Mouse (Mus musculus): Measurements from ENCODE around the gene Kbtbd3. TPM values are rescaled to one million over a fixed set of nuclear protein-coding genes. Genes with fewer than 3 reads are reported as not detected.

The Kbtbd3 gene
- 3.9 and 4.4 TPM in 2 replicates for polyA plus RNA-seq (2014; fragmentation: Nextera tagmentation; extraction: Ambion mirVana)

DNA sequence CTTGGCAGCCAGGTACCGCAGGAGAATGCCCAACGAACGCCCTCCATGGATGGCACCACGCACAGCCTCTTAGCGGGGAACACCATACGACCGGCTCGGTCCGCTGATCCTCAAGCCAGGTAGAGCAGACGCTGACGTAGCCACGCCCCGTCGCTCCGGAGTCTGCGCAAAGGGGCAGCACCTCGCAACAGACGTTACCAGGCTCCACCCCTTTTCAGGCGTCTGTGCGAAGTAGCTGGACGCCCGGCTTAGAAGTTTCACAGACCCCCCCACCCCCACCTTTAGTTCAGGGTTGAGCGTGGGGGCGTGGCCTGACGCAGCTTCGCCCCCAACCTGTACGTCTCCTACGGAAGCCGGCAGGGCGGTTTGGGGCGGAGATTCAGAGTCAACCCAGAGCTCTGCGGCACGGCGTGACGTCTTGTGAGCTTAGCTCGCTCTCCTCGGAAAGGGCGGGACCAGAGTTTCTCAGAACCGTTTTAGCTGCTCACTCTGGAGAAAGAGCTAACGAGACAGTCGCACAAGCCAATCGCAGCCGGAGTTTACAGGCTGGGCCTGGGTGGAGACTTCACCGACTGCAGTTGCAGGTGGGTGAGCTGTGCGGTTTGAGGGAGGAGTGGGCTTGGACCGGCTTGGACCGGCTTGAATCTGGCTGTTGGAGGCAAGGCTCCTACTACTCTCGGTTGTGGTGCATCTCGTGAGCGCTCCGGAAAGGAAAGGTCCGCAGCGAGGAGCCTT is at the start of gene Kbtbd3, which contains the start of gene Aasdhppt:
Gene Kbtbd3, plus strand, starts transcription at position 483 of the 735 bp plus-strand sequence.
Gene Aasdhppt, minus strand, starts transcription at position 121 of the 735 bp plus-strand sequence.
- no peaks in the 10 kb centered on the region for H3K27me3 ChIP-seq (replicated peaks; ENCODE audit: control insufficient read depth, insufficient read depth, low read length)
- peaks cover 5% of the 10 kb centered on the region; the same call in 1 of the 2 replicates for H3K4me1 ChIP-seq (replicated peaks; ENCODE audit: control insufficient read depth, insufficient read depth, low read length)
- ATAC-seq (replicated peaks; ENCODE audit: low FRiP score), result peak; percentile 96
- no peaks in the 10 kb centered on the region for H3K9me3 ChIP-seq (ENCODE audit: control insufficient read depth, low read length)
- H3K9ac ChIP-seq (ENCODE audit: low read depth, low read length), result peak within 1 kb of the TSS; percentile 82
- H3K36me3 ChIP-seq (ENCODE audit: control insufficient read depth, insufficient read depth, low read length), result no peaks in the 10 kb centered on the region
- peak within 1 kb of the TSS; percentile 81 for H3K4me2 ChIP-seq
- H3K4me3 ChIP-seq (ENCODE audit: low read depth, low read length), result peak within 1 kb of the TSS; percentile 76
- under 1% methylated on average over 53 of the region's 53 CpGs for WGBS
- peak within 1 kb of the TSS; percentile 92 for H3K27ac ChIP-seq (ENCODE audit: low read depth, low read length)
- peak; percentile 95 for DNase-seq (ENCODE audit: low spot score)

DNA sequence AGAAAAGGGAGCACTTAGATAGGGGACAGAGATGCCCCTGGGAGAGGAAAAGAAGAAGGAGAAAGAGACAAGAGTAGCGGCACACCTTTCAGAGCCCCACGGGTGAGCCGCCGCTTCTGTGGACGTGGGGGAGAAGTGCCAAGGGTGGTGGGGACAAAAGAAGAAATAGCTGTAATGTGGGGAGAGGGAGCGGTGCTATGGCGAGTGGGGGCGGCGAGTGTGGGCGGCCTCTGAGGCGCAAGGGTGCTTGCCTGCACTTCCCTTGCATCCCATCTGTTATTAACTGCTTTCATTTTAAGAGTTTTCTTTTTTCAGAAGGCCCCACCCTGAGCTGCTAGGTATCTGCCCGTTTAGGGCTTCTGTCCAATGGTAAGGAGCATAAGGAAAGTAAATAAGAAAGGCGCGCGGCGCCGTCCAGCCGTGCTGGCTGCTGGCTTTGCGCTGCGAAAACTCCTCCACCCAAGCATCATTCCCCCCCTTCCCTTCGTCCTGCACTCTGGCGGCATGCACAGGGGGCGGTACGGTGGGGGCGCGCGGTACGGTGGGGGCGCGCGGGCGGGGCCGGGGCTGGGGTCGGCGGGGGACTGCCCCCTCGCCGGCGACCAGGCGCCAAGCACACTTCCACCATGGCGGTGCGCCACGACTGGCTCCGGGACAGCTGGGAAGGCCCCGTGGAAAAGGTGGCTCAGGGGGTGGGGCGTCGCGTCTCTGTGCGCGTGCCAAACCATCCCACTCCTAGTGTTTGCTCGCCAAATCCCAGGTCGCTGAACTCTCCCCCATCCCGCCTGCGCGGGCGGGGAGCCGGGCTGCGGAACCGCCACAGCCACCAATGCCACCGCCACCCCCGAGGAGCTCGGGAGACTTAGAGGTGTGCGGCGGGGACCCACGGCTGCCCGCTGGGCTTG is 49.5 kb upstream of the Kbtbd3 start:
- no peak overlapping the region for H3K9ac ChIP-seq (ENCODE audit: low read depth, low read length)
- WGBS, result 48% methylated on average over 64 of the region's 65 CpGs
- ATAC-seq (replicated peaks; ENCODE audit: low FRiP score), result no peak; the same call in 1 of the 2 replicates
- peak overlapping the region; percentile 10; the same call in 1 of the 2 replicates for H3K4me3 ChIP-seq (ENCODE audit: low read depth, low read length)
- H3K36me3 ChIP-seq (ENCODE audit: control insufficient read depth, insufficient read depth, low read length), result no peaks in the 10 kb centered on the region
- no peaks in the 10 kb centered on the region for H3K4me1 ChIP-seq (replicated peaks; ENCODE audit: control insufficient read depth, insufficient read depth, low read length)
- peaks cover 8% of the 10 kb centered on the region for H3K9me3 ChIP-seq (ENCODE audit: control insufficient read depth, low read length)
- H3K27ac ChIP-seq (ENCODE audit: low read depth, low read length), result no peak overlapping the region
- peak; percentile 73 for DNase-seq (ENCODE audit: low spot score)
- no peaks in the 10 kb centered on the region for H3K27me3 ChIP-seq (replicated peaks; ENCODE audit: control insufficient read depth, insufficient read depth, low read length)
- no peak overlapping the region for H3K4me2 ChIP-seq

- Histone ChIP-seq H3K9ac (ENCODE audit: low read depth, low read length) (no peak overlapping the region), H3K9me3 (ENCODE audit: control insufficient read depth, low read length) (peaks cover 8% of the 10 kb centered on the region), H3K27me3 (replicated peaks; ENCODE audit: control insufficient read depth, insufficient read depth, low read length) (no peaks in the 10 kb centered on the region), H3K27ac (ENCODE audit: low read depth, low read length) (no peak overlapping the region), H3K36me3 (ENCODE audit: control insufficient read depth, insufficient read depth, low read length) (no peaks in the 10 kb centered on the region), H3K4me2 (no peak overlapping the region), H3K4me3 (ENCODE audit: low read depth, low read length) (0 out of 2 replicates have a peak overlapping the region, but pooled peaks have one; percentile 10), H3K4me1 (replicated peaks; ENCODE audit: control insufficient read depth, insufficient read depth, low read length) (no peaks in the 10 kb centered on the region)
- DNase-seq (ENCODE audit: low spot score), result no peak
- ATAC-seq (replicated peaks; ENCODE audit: low FRiP score), result no peak
- WGBS, result 65% methylated on average over 12 of the region's 12 CpGs
Observed at GRCm38 (mm10) chr9:4260746-4261090, 48.9 kb upstream of the Kbtbd3 start.

DNA sequence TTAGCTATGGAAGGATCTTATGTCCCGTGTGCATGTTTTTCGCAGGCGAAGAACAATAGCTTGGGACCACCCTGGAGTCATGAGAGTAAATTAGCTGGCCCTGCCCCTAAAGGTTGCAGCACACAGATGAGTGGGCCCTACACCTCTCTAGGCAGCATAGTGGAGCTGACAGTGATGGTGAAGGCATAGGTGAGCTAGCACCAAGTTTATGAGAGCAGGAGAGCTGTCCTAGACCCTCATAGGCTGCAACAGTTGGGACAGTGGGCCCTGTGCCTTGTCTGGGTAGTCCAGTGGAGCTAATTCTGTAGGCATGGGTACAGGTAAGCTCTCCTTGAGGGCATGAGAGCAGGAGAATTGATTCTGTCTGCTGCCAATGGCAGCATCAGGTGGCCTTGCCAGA is 42.8 kb upstream of the Kbtbd3 start:
- Histone ChIP-seq H3K4me1 (replicated peaks; ENCODE audit: control insufficient read depth, insufficient read depth, low read length) (no peaks in the 10 kb centered on the region), H3K9me3 (ENCODE audit: control insufficient read depth, low read length) (no peaks in the 10 kb centered on the region), H3K27me3 (replicated peaks; ENCODE audit: control insufficient read depth, insufficient read depth, low read length) (no peaks in the 10 kb centered on the region), H3K4me3 (ENCODE audit: low read depth, low read length) (no peak overlapping the region), H3K36me3 (ENCODE audit: control insufficient read depth, insufficient read depth, low read length) (no peaks in the 10 kb centered on the region), H3K27ac (ENCODE audit: low read depth, low read length) (no peak overlapping the region), H3K4me2 (no peak overlapping the region), H3K9ac (ENCODE audit: low read depth, low read length) (no peak overlapping the region)
- WGBS, result 86% methylated on average over 3 of the region's 3 CpGs
- ATAC-seq (replicated peaks; ENCODE audit: low FRiP score) (no peak), DNase-seq (ENCODE audit: low spot score) (no peak)

DNA sequence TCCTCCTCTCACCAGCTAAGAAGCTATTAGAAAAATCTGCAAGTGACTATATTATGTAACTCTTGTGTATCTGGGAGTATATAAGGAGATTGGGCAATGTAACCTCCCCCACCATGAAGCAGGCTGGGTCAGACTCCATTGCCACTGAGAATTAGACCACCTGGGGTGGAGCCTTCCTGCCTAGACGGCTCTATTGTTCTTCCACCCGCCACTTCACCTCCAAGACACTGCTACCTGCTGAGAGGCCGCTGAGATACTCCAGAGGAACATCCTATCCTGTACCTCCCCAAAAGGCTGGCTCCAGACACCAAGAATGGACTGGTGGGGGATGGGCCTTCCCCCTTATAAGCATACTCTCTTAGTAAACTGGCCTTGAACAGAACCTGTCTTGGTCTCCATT is 25.8 kb upstream of the Kbtbd3 start:
- ATAC-seq (replicated peaks; ENCODE audit: low FRiP score) (peak; percentile 41), DNase-seq (ENCODE audit: low spot score) (no peak)
- Histone ChIP-seq H3K9ac (ENCODE audit: low read depth, low read length) (no peak overlapping the region), H3K36me3 (ENCODE audit: control insufficient read depth, insufficient read depth, low read length) (no peaks in the 10 kb centered on the region), H3K4me1 (replicated peaks; ENCODE audit: control insufficient read depth, insufficient read depth, low read length) (no peaks in the 10 kb centered on the region), H3K27ac (ENCODE audit: low read depth, low read length) (no peak overlapping the region), H3K4me3 (ENCODE audit: low read depth, low read length) (no peak overlapping the region), H3K4me2 (no peak overlapping the region), H3K9me3 (ENCODE audit: control insufficient read depth, low read length) (no peaks in the 10 kb centered on the region), H3K27me3 (replicated peaks; ENCODE audit: control insufficient read depth, insufficient read depth, low read length) (no peaks in the 10 kb centered on the region)
- whole genome bisulfite sequencing, result 46% methylated on average over 3 of the region's 3 CpGs

DNA sequence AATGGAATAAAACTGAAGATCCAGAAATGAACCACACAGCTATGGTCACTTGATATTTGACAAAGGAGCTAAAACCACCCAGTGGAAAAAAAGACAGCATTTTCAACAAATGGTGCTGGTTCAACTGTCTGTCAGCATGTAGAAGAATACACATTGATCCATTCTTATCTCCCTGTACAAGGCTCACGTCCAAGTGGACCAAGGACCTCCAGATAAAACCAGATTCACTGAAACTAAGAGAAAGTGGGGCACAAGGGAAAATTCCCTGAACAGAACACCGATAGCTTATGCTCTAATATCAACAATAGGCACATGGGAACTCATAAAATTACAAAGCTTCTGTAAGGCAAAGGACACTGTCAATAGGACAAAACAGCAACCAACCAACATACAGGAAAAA is 9.2 kb upstream of the Kbtbd3 start:
- ATAC-seq (replicated peaks; ENCODE audit: low FRiP score), result 0 out of 2 replicates have a peak, but pooled peaks have one; percentile 39
- no peaks in the 10 kb centered on the region for H3K4me1 ChIP-seq (replicated peaks; ENCODE audit: control insufficient read depth, insufficient read depth, low read length)
- DNase-seq (ENCODE audit: low spot score), result no peak
- peaks cover 9% of the 10 kb centered on the region for H3K36me3 ChIP-seq (ENCODE audit: control insufficient read depth, insufficient read depth, low read length)
- no peak overlapping the region for H3K9ac ChIP-seq (ENCODE audit: low read depth, low read length)
- H3K27ac ChIP-seq (ENCODE audit: low read depth, low read length), result no peak overlapping the region
- no peaks in the 10 kb centered on the region for H3K27me3 ChIP-seq (replicated peaks; ENCODE audit: control insufficient read depth, insufficient read depth, low read length)
- H3K9me3 ChIP-seq (ENCODE audit: control insufficient read depth, low read length), result no peaks in the 10 kb centered on the region
- H3K4me2 ChIP-seq, result no peak overlapping the region
- H3K4me3 ChIP-seq (ENCODE audit: low read depth, low read length), result no peak overlapping the region
- 64% methylated on average over 2 of the region's 2 CpGs for WGBS

DNA sequence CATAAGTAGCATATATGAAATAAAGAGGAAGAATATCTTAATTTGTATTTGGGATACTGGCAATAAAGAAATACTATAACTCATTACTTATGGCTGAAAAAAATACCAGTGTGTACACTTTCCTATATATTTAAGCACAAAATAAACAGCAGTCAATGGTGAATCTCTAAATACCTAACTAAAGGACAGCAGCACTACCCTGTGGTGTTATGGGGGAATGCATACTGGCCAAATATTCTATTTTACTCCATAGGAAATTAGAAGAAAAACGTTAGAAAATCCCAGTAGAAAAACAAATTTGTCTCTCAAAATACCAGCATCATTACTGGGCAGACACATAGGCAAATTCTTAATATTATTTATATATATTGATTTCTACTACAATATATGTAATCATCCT is 4.8 kb upstream of the Kbtbd3 start:
- no peaks in the 10 kb centered on the region; the same call in 1 of the 2 replicates for H3K4me1 ChIP-seq (replicated peaks; ENCODE audit: control insufficient read depth, insufficient read depth, low read length)

GRCm38 (mm10) chr9:4308628-4309350 is 844 bp upstream of the Kbtbd3 start:
- H3K4me2 ChIP-seq, result peak overlapping the region; percentile 79
- H3K4me3 ChIP-seq (ENCODE audit: low read depth, low read length), result peak overlapping the region; percentile 76
- no peaks in the 10 kb centered on the region for H3K27me3 ChIP-seq (replicated peaks; ENCODE audit: control insufficient read depth, insufficient read depth, low read length)
- peak overlapping the region; percentile 80 for H3K27ac ChIP-seq (ENCODE audit: low read depth, low read length)
- under 1% methylated on average over 36 of the region's 36 CpGs for WGBS
- H3K9me3 ChIP-seq (ENCODE audit: control insufficient read depth, low read length), result no peaks in the 10 kb centered on the region
- DNase-seq (ENCODE audit: low spot score) (no peak), ATAC-seq (replicated peaks; ENCODE audit: low FRiP score) (peak; percentile 40)
- peaks cover 5% of the 10 kb centered on the region; the same call in 1 of the 2 replicates for H3K4me1 ChIP-seq (replicated peaks; ENCODE audit: control insufficient read depth, insufficient read depth, low read length)
- peak overlapping the region; percentile 78 for H3K9ac ChIP-seq (ENCODE audit: low read depth, low read length)
- H3K36me3 ChIP-seq (ENCODE audit: control insufficient read depth, insufficient read depth, low read length), result no peaks in the 10 kb centered on the region

More for the DNA sequence above, 4.8 kb upstream of the Kbtbd3 start:
- 50% methylated on average over 1 of the region's 1 CpGs for WGBS
- peaks cover 5% of the 10 kb centered on the region; the same call in 1 of the 2 replicates for H3K36me3 ChIP-seq (ENCODE audit: control insufficient read depth, insufficient read depth, low read length)
- DNase-seq (ENCODE audit: low spot score) (no peak), ATAC-seq (replicated peaks; ENCODE audit: low FRiP score) (no peak)
- H3K27ac ChIP-seq (ENCODE audit: low read depth, low read length), result no peak overlapping the region
- H3K4me2 ChIP-seq, result no peak overlapping the region
- H3K9ac ChIP-seq (ENCODE audit: low read depth, low read length), result no peak overlapping the region
- H3K4me3 ChIP-seq (ENCODE audit: low read depth, low read length), result no peak overlapping the region
- H3K9me3 ChIP-seq (ENCODE audit: control insufficient read depth, low read length), result no peaks in the 10 kb centered on the region
- no peaks in the 10 kb centered on the region for H3K27me3 ChIP-seq (replicated peaks; ENCODE audit: control insufficient read depth, insufficient read depth, low read length)

All from liver, embryonic 11.5 days (tissue).